Mouse (Mus musculus) kidney, embryonic 15.5 days (tissue): Measurements from ENCODE around the gene Dctn3. TPM values are rescaled to one million over a fixed set of nuclear protein-coding genes. Genes with fewer than 3 reads are reported as not detected.

Source experiments
- ATAC-seq: fragments of 200-750 bp; cut with Nextera tagmentation; replicated peaks from 2 replicates; pipeline ENCODE4 v1.8.0; 2017; ENCODE audit warnings: moderate TSS enrichment; ENCODE audit not compliant: low FRiP score
- H3K27ac ChIP-seq: fragments of 300-500 bp; sonication (generic); 2 replicates; pipeline ENCODE4 v1.5.1; 2015; ENCODE audit warnings: mild to moderate bottlenecking, inconsistent platforms
- H3K27me3 ChIP-seq: fragments of 300-500 bp; sonication (generic); 2 replicates; pipeline ENCODE4 v1.6.1; 2015; ENCODE audit warnings: inconsistent platforms
- H3K36me3 ChIP-seq: fragments of 300-500 bp; sonication (generic); 2 replicates; pipeline ENCODE4 v1.6.1; 2015; ENCODE audit warnings: inconsistent platforms
- H3K4me1 ChIP-seq: fragments of 300-500 bp; sonication (generic); 2 replicates; pipeline ENCODE4 v1.6.1; 2015; ENCODE audit warnings: inconsistent platforms
- H3K4me2 ChIP-seq: fragments of 300-500 bp; sonication (generic); 2 replicates; pipeline ENCODE4 v1.6.1; 2015; ENCODE audit warnings: moderate library complexity, mild to moderate bottlenecking, inconsistent platforms
- H3K4me3 ChIP-seq: fragments of 300-500 bp; sonication (generic); replicated peaks from 2 replicates; pipeline ENCODE4 v1.5.1; 2015; ENCODE audit warnings: mild to moderate bottlenecking, inconsistent platforms
- H3K9ac ChIP-seq: fragments of 300-500 bp; sonication (generic); 2 replicates; pipeline ENCODE4 v1.6.1; 2015; ENCODE audit warnings: mild to moderate bottlenecking, inconsistent platforms
- H3K9me3 ChIP-seq: fragments of 300-500 bp; sonication (generic); replicated peaks from 2 replicates; pipeline ENCODE4 v1.6.1; 2016; ENCODE audit warnings: inconsistent platforms
- WGBS: fragments of 180-500 bp; shearing (Covaris S2); methylation state at CpG from one replicate; pipeline ENCODE4 v1.1.7; 2015; ENCODE audit warnings: mixed read lengths; 5-methylcytosine and 5-hydroxymethylcytosine counted together
- polyA plus RNA-seq: library from polyadenylated mRNA; unstranded; fragments of >200 nt; fragmentation: Nextera tagmentation; extraction: Ambion mirVana; gene quantifications from 2 replicates; pipeline ENCODE4 v1.2.1, GENCODE M21; 2015

Dctn3 gene
- polyA plus RNA-seq, 1 experiment from 2014 or later, result 132 TPM

DNA sequence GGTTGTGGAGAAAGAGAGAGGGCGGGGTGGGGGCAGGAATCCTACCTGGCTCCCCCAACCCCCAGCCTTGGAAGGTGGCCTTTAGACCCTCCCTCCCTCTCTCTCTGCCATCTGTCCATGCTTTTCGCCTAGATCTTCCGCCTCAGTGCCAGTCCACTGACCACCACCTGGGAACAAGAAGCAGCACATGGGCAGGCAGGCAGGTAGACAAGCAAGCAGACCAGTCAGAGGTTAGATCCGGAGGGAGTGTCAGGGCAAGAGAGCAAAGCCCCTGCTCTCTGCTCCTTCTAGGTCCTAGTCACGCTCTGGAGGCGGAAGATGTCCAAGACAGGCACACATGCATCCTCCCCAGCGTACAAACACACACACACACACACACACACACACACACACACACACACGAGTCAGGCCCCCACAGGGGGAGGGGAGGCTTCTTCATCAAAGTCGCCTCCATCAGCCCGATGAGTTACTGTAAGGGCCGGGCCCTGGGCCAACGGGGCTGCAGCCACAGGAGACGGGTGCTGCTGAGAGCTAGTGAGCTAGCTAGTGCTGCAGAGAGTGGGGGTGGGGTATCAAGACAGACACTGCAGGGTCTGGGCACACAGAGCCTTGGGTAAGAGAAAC, 45.9 kb downstream of the Dctn3 start:
- no peak overlapping the region for H3K4me3 ChIP-seq
- H3K27me3 ChIP-seq, result peaks cover 6% of the 10 kb centered on the region; the same call in 1 of the 2 replicates
- ATAC-seq, result peak; percentile 34; the same call in 1 of the 2 replicates
- no peak overlapping the region for H3K9ac ChIP-seq
- H3K4me2 ChIP-seq, result no peak overlapping the region
- 28% methylated on average over 13 of the region's 13 CpGs for whole genome bisulfite sequencing
- H3K36me3 ChIP-seq, result no peaks in the 10 kb centered on the region; the same call in 1 of the 2 replicates
- no peaks in the 10 kb centered on the region for H3K9me3 ChIP-seq
- H3K4me1 ChIP-seq, result peaks cover 81% of the 10 kb centered on the region
- H3K27ac ChIP-seq, result peak overlapping the region; percentile 61

DNA sequence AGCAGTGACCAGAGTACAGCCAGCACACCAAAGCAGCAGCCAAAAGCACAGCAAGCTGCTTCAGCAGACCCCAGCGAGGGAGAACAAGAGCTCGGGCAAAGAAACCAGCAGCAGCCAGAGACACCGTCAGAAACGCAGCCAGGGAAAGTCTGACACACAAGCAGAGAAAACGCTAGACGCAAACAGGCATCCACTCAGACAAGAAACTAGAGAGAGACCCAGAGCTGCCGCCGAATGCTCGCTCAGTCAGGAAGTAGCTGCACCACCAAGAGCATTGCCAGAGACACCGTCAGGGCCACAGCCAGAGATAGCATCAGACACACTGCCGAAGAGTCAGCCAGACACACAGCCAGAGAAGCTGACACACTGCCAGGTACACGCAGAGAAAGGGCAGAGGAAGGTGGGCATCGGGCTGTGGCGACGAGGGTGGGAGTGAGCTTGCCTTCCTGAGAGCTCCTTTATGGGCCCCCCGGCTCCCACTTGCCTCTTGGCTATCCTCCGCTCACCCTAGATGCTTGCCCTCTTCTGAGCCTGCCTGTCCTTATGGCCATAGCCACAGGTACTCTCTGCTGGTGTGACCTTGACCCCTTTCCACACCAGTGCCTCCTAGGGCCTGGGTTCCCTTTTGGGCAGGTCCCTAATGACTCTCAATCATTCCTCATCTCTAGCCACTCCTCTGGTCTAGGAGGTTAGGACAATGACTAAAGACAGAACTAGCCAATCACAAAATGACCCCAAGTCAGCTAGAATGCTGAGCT, 46.5 kb downstream of the Dctn3 start:
- no peaks in the 10 kb centered on the region for H3K9me3 ChIP-seq
- peak overlapping the region; percentile 61; the same call in 1 of the 2 replicates for H3K27ac ChIP-seq
- H3K27me3 ChIP-seq, result peaks cover 7% of the 10 kb centered on the region; the same call in 1 of the 2 replicates
- H3K4me3 ChIP-seq, result no peak overlapping the region
- WGBS, result 44% methylated on average over 17 of the region's 17 CpGs
- ATAC-seq, result peak; percentile 5; the same call in 1 of the 2 replicates
- no peaks in the 10 kb centered on the region; the same call in 1 of the 2 replicates for H3K36me3 ChIP-seq
- peaks cover 84% of the 10 kb centered on the region for H3K4me1 ChIP-seq
- no peak overlapping the region for H3K9ac ChIP-seq
- H3K4me2 ChIP-seq, result no peak overlapping the region

DNA sequence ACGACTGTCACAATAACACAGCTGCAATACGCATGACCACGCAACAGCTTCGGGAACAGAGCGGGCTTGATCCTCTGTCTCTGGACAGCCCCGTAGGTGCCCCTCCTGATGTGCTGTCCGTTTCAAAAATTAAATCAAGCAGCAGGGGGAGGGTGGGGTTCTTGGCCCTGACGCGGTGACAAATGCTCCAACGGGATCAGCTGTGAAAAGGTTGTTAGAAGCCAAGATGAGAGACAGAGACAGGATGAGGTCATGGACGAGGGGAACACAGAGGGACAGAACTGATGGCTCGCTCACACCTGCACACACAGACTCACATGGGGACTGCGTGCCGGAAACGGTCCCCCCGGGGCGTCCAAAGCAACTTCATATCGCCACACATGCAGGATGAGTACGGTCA, 49.8 kb downstream of the Dctn3 start:
- WGBS, result 67% methylated on average over 19 of the region's 19 CpGs
- no peak overlapping the region for H3K4me2 ChIP-seq
- no peak overlapping the region for H3K9ac ChIP-seq
- H3K4me1 ChIP-seq, result peaks cover 70% of the 10 kb centered on the region
- no peak for ATAC-seq
- no peak overlapping the region for H3K4me3 ChIP-seq
- H3K27me3 ChIP-seq, result peaks cover 9% of the 10 kb centered on the region; the same call in 1 of the 2 replicates
- peaks cover 22% of the 10 kb centered on the region for H3K36me3 ChIP-seq
- H3K27ac ChIP-seq, result no peak overlapping the region
- H3K9me3 ChIP-seq, result no peaks in the 10 kb centered on the region

- Histone ChIP-seq H3K27me3 (peaks cover 9% of the 10 kb centered on the region; the same call in 1 of the 2 replicates), H3K4me1 (peaks cover 63% of the 10 kb centered on the region), H3K4me3 (no peak overlapping the region), H3K36me3 (peaks cover 22% of the 10 kb centered on the region), H3K27ac (peak overlapping the region; percentile 28; the same call in 1 of the 2 replicates), H3K9ac (no peak overlapping the region), H3K9me3 (no peaks in the 10 kb centered on the region), H3K4me2 (0 out of 2 replicates have a peak overlapping the region, but pooled peaks have one; percentile 2)
- peak; percentile 26 for ATAC-seq
- 22% methylated on average over 8 of the region's 8 CpGs for WGBS
Observed at GRCm38 (mm10) chr4:41672522-41672963, 50.4 kb downstream of the Dctn3 start.

DNA sequence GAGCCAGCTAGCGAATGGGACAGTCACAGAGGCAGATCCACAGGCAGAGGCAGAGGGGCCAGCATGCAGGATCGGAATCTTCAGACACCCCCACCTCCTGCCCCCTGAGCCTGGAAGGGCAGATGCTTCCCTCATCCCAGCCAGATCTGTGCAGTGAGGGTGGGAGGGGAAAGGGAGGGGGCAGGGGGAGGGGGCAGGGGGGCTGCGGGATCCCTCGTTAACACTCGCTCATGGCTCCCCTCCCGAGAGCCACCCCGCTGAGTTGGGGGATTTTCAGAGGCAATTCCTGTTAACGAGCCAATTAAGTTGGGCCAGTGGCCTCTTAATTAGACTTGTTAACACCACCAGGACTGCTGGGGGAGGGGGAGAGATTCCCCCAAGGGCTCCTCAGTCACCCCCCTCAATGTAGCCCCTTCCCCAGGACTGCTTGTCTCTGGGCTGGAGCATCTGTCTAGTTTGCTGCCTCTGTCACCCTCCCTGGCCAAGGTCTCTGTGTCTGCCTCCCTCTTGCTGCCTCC, 50.9 kb downstream of the Dctn3 start:
- Histone ChIP-seq H3K4me1 (peaks cover 60% of the 10 kb centered on the region), H3K27me3 (peaks cover 9% of the 10 kb centered on the region; the same call in 1 of the 2 replicates), H3K27ac (peak overlapping the region; percentile 28; the same call in 1 of the 2 replicates), H3K9ac (no peak overlapping the region), H3K4me2 (peak overlapping the region; percentile 2; the same call in 1 of the 2 replicates), H3K9me3 (no peaks in the 10 kb centered on the region), H3K36me3 (peaks cover 22% of the 10 kb centered on the region), H3K4me3 (no peak overlapping the region)
- 10% methylated on average over 8 of the region's 8 CpGs for WGBS
- peak; percentile 12; the same call in 1 of the 2 replicates for ATAC-seq

- ATAC-seq, result peak; percentile 23; the same call in 1 of the 2 replicates
- Histone ChIP-seq H3K27ac (0 out of 2 replicates have a peak overlapping the region, but pooled peaks have one; percentile 28), H3K36me3 (peaks cover 22% of the 10 kb centered on the region), H3K4me2 (no peak overlapping the region; the same call in 1 of the 2 replicates), H3K4me3 (no peak overlapping the region), H3K4me1 (peaks cover 60% of the 10 kb centered on the region), H3K27me3 (0 out of 2 replicates have a peak, but pooled peaks cover 6% of the 10 kb centered on the region), H3K9ac (no peak overlapping the region), H3K9me3 (no peaks in the 10 kb centered on the region)
- WGBS, result 19% methylated on average over 5 of the region's 5 CpGs
Observed at GRCm38 (mm10) chr4:41671500-41671899, 51.5 kb downstream of the Dctn3 start.

DNA sequence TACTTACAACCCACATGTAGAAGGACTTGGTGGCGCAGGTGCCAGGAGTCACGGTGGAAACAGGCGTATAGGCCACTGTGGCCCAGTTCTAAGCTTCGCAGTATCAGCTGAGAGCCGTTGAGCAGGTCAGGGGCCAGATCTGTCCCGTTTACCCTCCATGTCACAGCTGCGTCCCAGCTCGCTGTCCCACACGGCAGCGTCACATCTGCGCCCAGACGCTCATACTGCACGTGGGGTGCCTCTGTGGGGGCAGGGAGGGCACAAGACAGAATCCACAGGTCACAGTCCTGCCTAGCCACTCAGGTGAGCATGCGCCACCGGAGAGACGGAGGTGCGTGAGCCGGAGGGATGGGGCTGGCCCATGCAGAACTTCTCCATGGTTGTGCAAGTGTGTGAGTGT, 52.1 kb downstream of the Dctn3 start:
- Histone ChIP-seq H3K27ac (no peak overlapping the region), H3K4me2 (no peak overlapping the region), H3K9me3 (no peaks in the 10 kb centered on the region), H3K27me3 (0 out of 2 replicates have a peak, but pooled peaks cover 6% of the 10 kb centered on the region), H3K4me3 (no peak overlapping the region), H3K9ac (no peak overlapping the region), H3K4me1 (peaks cover 58% of the 10 kb centered on the region), H3K36me3 (peaks cover 22% of the 10 kb centered on the region)
- ATAC-seq, result no peak
- WGBS, result 86% methylated on average over 18 of the region's 18 CpGs

- Histone ChIP-seq H3K9me3 (no peaks in the 10 kb centered on the region), H3K9ac (no peak overlapping the region), H3K4me1 (peaks cover 72% of the 10 kb centered on the region), H3K4me3 (no peak overlapping the region), H3K4me2 (no peak overlapping the region), H3K27ac (peak overlapping the region; percentile 78), H3K36me3 (peaks cover 22% of the 10 kb centered on the region), H3K27me3 (peaks cover 19% of the 10 kb centered on the region)
- 46% methylated on average over 11 of the region's 11 CpGs for WGBS
- ATAC-seq, result no peak
Observed at GRCm38 (mm10) chr4:41666646-41667045, 56.3 kb downstream of the Dctn3 start.

- H3K27me3 ChIP-seq, result peaks cover 21% of the 10 kb centered on the region
- peak overlapping the region; percentile 91 for H3K27ac ChIP-seq
- ATAC-seq, result peak; percentile 69
- H3K9me3 ChIP-seq, result no peaks in the 10 kb centered on the region
- peaks cover 14% of the 10 kb centered on the region for H3K36me3 ChIP-seq
- peak overlapping the region; percentile 30 for H3K4me2 ChIP-seq
- 4% methylated on average over 6 of the region's 8 CpGs for WGBS
- H3K9ac ChIP-seq, result peak overlapping the region; percentile 10; the same call in 1 of the 2 replicates
- peaks cover 73% of the 10 kb centered on the region for H3K4me1 ChIP-seq
- no peak overlapping the region for H3K4me3 ChIP-seq
Observed at GRCm38 (mm10) chr4:41665009-41665675, 57.8 kb downstream of the Dctn3 start.
